Mouse (Mus musculus): ENCODE measurements around the gene Zfp503. TPM values are rescaled to one million over a fixed set of nuclear protein-coding genes. Genes with fewer than 3 reads are reported as not detected.

Gene Zfp503
- total and polyA plus RNA-seq, 3 experiments = not detected

- Histone ChIP-seq H3K27me3 (replicated peaks) (peaks cover 2% of the 10 kb centered on the region), H3K4me3 (replicated peaks in 1 of 3; ENCODE audit: low read depth in 2 of 3, low read length in 2 of 3, poor library complexity in 1 of 3) (no peak overlapping the region), H3K27ac (ENCODE audit: insufficient read depth, low read depth) (no peak overlapping the region), H3K9ac (ENCODE audit: insufficient read depth, low read depth) (no peak overlapping the region), H3K79me2 (replicated peaks; ENCODE audit: control insufficient read depth, extremely low read depth, insufficient read depth, poor library complexity, severe bottlenecking) (no peaks in the 10 kb centered on the region), H3K4me1 (ENCODE audit: control insufficient read depth in 1 of 2, insufficient read depth in 2 of 2) (peaks cover 0 to 19% of the 10 kb centered on the region in 2 experiments; a peak in 3 of 4 replicates), H3K36me3 (replicated peaks in 1 of 2; ENCODE audit: control insufficient read depth in 1 of 2, insufficient read depth in 1 of 2, low read length in 1 of 2) (no peaks in the 10 kb centered on the region), H3K4me2 (ENCODE audit: insufficient read depth, low read depth, poor library complexity, severe bottlenecking) (no peak overlapping the region), H3K9me3 (replicated peaks; ENCODE audit: low read length) (no peaks in the 10 kb centered on the region)
- no peak for DNase-seq (ENCODE audit: extremely low read depth)
- TF ChIP-seq MAZ (IDR thresholded peaks at IDR 0.05; ENCODE audit: low read depth, low read length) (no peak), MAX (IDR thresholded peaks at IDR 0.05; ENCODE audit: low read length) (no peak), MXI1 (IDR thresholded peaks at IDR 0.05; ENCODE audit: low read depth, low read length) (no peak), CTCF (conservative IDR thresholded peaks at IDR 0.05 in 1 of 2, IDR thresholded peaks at IDR 0.05 in 1 of 2; ENCODE audit: low read depth in 2 of 2, low read length in 2 of 2) (no peak), ZKSCAN1 (IDR thresholded peaks at IDR 0.05; ENCODE audit: borderline replicate concordance, low read depth, low read length) (no peak), NELFE (IDR thresholded peaks at IDR 0.05; ENCODE audit: low read depth, low read length) (no peak), SIN3A (IDR thresholded peaks at IDR 0.05; ENCODE audit: low read length) (no peak), RCOR1 (conservative IDR thresholded peaks at IDR 0.05; ENCODE audit: low read depth, low read length) (no peak), MEF2A (IDR thresholded peaks at IDR 0.05; ENCODE audit: borderline replicate concordance, low read depth, low read length) (no peak), JUND (conservative IDR thresholded peaks at IDR 0.05; ENCODE audit: low read depth, low read length) (no peak)
- dilution Hi-C loops (cut with MboI; ENCODE audit: extremely low pct_ligation_motif_present, extremely low pct_unique_long_range_greater_than_20kb, low sequenced_read_pairs) = no loop called here
- in situ Hi-C loops (cut with MboI; ENCODE audit: low pct_ligation_motif_present, low pct_unique_long_range_greater_than_20kb, low sequenced_read_pairs) = no loop called here
These were observed 27.6 kb upstream of the Zfp503 start for GRCm38 (mm10) chr14:22017011-22017410.

GRCm38 (mm10) chr14:22014781-22015180 is 25.4 kb upstream of the Zfp503 start:
- no peak overlapping the region for H3K4me3 ChIP-seq (replicated peaks in 1 of 3; ENCODE audit: low read depth in 2 of 3, low read length in 2 of 3, poor library complexity in 1 of 3)
- TF ChIP-seq CTCF (conservative IDR thresholded peaks at IDR 0.05 in 1 of 2, IDR thresholded peaks at IDR 0.05 in 1 of 2; ENCODE audit: low read depth in 2 of 2, low read length in 2 of 2) (no peak), ZKSCAN1 (IDR thresholded peaks at IDR 0.05; ENCODE audit: borderline replicate concordance, low read depth, low read length) (no peak), MXI1 (IDR thresholded peaks at IDR 0.05; ENCODE audit: low read depth, low read length) (no peak), JUN (IDR thresholded peaks at IDR 0.05; ENCODE audit: insufficient read depth, low read depth, low read length) (no peak), PAX5 (IDR thresholded peaks at IDR 0.05; ENCODE audit: low read length) (no peak), POLR2AphosphoS2 (IDR thresholded peaks at IDR 0.05; ENCODE audit: low read depth, low read length) (no peak), UBTF (IDR thresholded peaks at IDR 0.05; ENCODE audit: low read depth, low read length) (no peak), HCFC1 (IDR thresholded peaks at IDR 0.05; ENCODE audit: low read depth, low read length) (no peak), SIN3A (IDR thresholded peaks at IDR 0.05; ENCODE audit: low read length) (no peak), MAZ (IDR thresholded peaks at IDR 0.05; ENCODE audit: low read depth, low read length) (no peak)
- no peak overlapping the region for H3K4me2 ChIP-seq (ENCODE audit: insufficient read depth, low read depth, poor library complexity, severe bottlenecking)
- H3K27ac ChIP-seq (ENCODE audit: insufficient read depth, low read depth) = no peak overlapping the region
- H3K36me3 ChIP-seq (replicated peaks in 1 of 2; ENCODE audit: control insufficient read depth in 1 of 2, insufficient read depth in 1 of 2, low read length in 1 of 2) = no peaks in the 10 kb centered on the region
- in situ Hi-C loops (cut with MboI; ENCODE audit: low pct_ligation_motif_present, low pct_unique_long_range_greater_than_20kb, low sequenced_read_pairs) (no loop called here), dilution Hi-C loops (cut with MboI; ENCODE audit: extremely low pct_ligation_motif_present, extremely low pct_unique_long_range_greater_than_20kb, low sequenced_read_pairs) (no loop called here)
- H3K9ac ChIP-seq (ENCODE audit: insufficient read depth, low read depth) = no peak overlapping the region
- DNase-seq (ENCODE audit: extremely low read depth) = no peak
- peaks cover 2% of the 10 kb centered on the region for H3K27me3 ChIP-seq (replicated peaks)
- H3K4me1 ChIP-seq (ENCODE audit: control insufficient read depth in 1 of 2, insufficient read depth in 2 of 2) = peaks cover 0 to 10% of the 10 kb centered on the region in 2 experiments; a peak in 3 of 4 replicates
- H3K9me3 ChIP-seq (replicated peaks; ENCODE audit: low read length) = no peaks in the 10 kb centered on the region
- no peaks in the 10 kb centered on the region for H3K79me2 ChIP-seq (replicated peaks; ENCODE audit: control insufficient read depth, extremely low read depth, insufficient read depth, poor library complexity, severe bottlenecking)
